Mouse (Mus musculus) E14TG2a.4 (cell line): ENCODE results near the gene Slc9a6.

ENCODE experiments used
- CTCF ChIP-seq: conservative IDR thresholded peaks from 2 replicates; pipeline ENCODE4 v1.5.1; 2014; ENCODE audit warnings: low read length
- POU5F1 ChIP-seq: IDR thresholded peaks from 2 replicates; pipeline ENCODE4 v1.6.1; 2014; ENCODE audit warnings: low read length, borderline replicate concordance

DNA sequence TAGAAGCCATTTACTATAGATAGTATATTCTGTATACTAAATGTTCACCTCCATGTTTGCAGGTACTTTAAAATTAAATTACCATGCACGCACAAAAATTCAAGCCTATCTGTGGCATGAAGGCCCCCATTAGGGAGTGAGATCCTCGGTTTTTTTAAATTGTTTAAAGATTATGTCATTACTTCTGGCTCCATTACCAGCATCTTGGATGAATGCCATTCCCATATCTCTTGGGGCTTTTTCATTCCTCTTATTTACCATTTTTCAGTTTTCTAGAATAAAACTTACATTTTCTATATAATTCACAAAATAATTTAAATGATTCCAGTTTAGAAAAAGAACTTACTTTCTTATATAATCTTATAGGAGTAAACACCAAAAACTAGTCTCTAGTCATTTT is 46.1 kb downstream of the Slc9a6 start:
- no peak for TF ChIP-seq CTCF
- no peak for TF ChIP-seq POU5F1
